Mouse (Mus musculus) B cell, adult 62 days (primary cell): ENCODE measurements around the gene Gpatch11. TPM values are rescaled to one million over a fixed set of nuclear protein-coding genes. Genes with fewer than 3 reads are reported as not detected.

ENCODE experiments used
- total RNA-seq: library from RNA; stranded (reverse); gene quantifications from 4 replicates; pipeline ENCODE4 v1.2.4, GENCODE M21; 2023

Gene Gpatch11
- 25.7 to 40.6 TPM (median 34.8 TPM) in 4 replicates for total RNA-seq

DNA sequence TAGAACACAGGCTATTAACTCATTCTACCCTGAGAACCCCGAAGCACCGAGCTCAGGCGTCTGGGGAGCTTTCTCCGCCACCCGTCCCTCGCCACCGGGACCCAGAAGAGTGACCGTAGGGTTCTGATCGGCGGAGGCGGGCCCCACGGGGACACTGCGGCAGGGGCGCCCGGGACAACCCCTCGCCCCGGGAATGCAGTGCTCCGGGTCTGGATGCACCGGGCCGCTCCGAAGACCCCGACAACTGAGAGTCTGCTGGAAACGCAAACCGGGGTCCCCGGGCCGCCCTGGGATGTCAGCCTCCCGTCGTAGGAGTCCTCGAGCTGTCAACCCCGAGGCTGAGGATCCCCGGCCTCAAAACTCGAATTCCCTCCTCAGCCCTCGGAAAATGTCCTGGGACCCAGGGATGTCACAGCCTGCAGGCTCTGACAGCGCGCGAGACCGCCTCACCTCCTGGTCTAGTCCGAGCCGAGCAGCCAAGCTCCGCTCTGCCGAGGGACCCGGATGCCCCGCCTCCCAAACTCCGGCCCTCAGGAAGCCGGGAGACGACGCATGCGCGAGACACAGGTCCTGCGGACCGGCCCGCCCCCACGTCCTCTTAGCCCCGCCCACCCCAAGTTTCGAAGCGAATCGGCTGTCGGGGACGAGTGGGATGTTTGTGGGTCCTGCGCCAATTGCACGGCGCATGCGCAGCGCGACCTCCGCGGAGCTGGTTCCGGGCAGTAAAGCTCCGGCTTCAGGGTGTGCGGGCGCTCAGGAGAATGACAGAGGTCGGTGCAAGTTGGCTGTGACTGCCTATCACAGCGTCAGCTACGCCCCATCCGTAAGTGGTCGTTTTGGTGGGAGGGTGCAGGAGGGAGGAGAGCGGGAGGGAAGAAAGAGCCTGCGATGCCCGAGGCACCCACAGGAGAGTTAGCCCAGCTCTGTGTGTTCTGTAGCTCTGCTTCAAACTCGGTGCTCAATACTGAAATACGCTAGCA is at the start of gene Gpatch11, which contains the start of gene Heatr5b:
Gpatch11 (plus strand) TSS at position 712 of the 980 bp plus-strand sequence.
Heatr5b (minus strand) TSS at position 509 of the 980 bp plus-strand sequence.

GRCm38 (mm10) chr17:78882401-78883112 is 47.2 kb downstream of the Gpatch11 start, which contains the start of gene Eif2ak2:
TSS of gene Eif2ak2 (minus strand) at chr17:78882573.

Other genes with a start within 250 kb of the Gpatch11 start
- gene Strn, start 98.4 kb upstream of the Gpatch11 start, total RNA-seq, result 27.8 to 33.9 TPM (median 31.3 TPM) in 4 replicates
- gene Heatr5b, start 203 bp upstream of the Gpatch11 start, total RNA-seq, result 32.0 to 32.5 TPM (median 32.2 TPM) in 4 replicates
- 30.0 to 34.8 TPM (median 33.6 TPM) in 4 replicates for gene Eif2ak2, start 47.0 kb downstream of the Gpatch11 start, total RNA-seq
- not detected in 4 replicates for gene Sult6b1, start 71.4 kb downstream of the Gpatch11 start, total RNA-seq
- 8.2 to 13.0 TPM (median 10.2 TPM) in 4 replicates for gene Cebpzos, start 80.9 kb downstream of the Gpatch11 start, total RNA-seq
- 109 to 119 TPM (median 114 TPM) in 4 replicates for gene Cebpz, start 101.5 kb downstream of the Gpatch11 start, total RNA-seq
- gene Ndufaf7, start 101.6 kb downstream of the Gpatch11 start, total RNA-seq, result 16.1 to 24.2 TPM (median 20.0 TPM) in 4 replicates
- gene Prkd3, start 185.2 kb downstream of the Gpatch11 start, total RNA-seq, result 44.4 to 48.0 TPM (median 45.2 TPM) in 4 replicates
- gene Qpct, start 216.3 kb downstream of the Gpatch11 start, total RNA-seq, result not detected in 4 replicates